Mouse (Mus musculus) lung, adult 2 months (tissue): ENCODE measurements around the gene Cldnd2. TPM values are rescaled to one million over a fixed set of nuclear protein-coding genes. Genes with fewer than 3 reads are reported as not detected.
"Not testable (repeated sequence)": the region's sequence is repeated elsewhere in the genome, so short reads cannot be mapped to it uniquely, and the experiment has no call there.

Source experiments
- DNase-seq: peaks from one replicate; pipeline ENCODE4 v3.0.0; 2022
- H3K4me1 ChIP-seq: fragments of 200-500 bp; 2 replicates; pipeline ENCODE4 v1.6.1; 2011; ENCODE audit warnings: low read length; ENCODE audit not compliant: control insufficient read depth, insufficient read depth
- H3K4me3 ChIP-seq: fragments of 200-500 bp; replicated peaks from 2 replicates; pipeline ENCODE3; 2011; ENCODE audit warnings: low read depth, mild to moderate bottlenecking, control low read depth, low read length; ENCODE audit errors: extremely low read depth
- CTCF ChIP-seq: fragments of 200-500 bp; IDR thresholded peaks from 2 replicates; pipeline ENCODE4 v1.5.1; 2011; ENCODE audit warnings: mild to moderate bottlenecking, low read length, control low read depth; ENCODE audit not compliant: insufficient read depth
- POLR2A ChIP-seq: fragments of 200-500 bp; IDR thresholded peaks from 2 replicates; pipeline ENCODE4 v1.6.1; 2011; ENCODE audit warnings: low read depth, mild to moderate bottlenecking, control low read depth, low read length, borderline replicate concordance; ENCODE audit errors: extremely low read depth
- WGBS: fragments of 180-500 bp; shearing (Covaris S2); methylation state at CpG from one replicate; pipeline ENCODE4 v1.1.7; 2018; 5-methylcytosine and 5-hydroxymethylcytosine counted together
- polyA plus RNA-seq: library from polyadenylated mRNA; depleted of rRNA; stranded (reverse); fragments of >200 nt; gene quantifications from 2 replicates; pipeline ENCODE4 v1.2.3, GENCODE M21; 2012; rRNA removed

Gene Cldnd2
- not detected in 2 replicates for polyA plus RNA-seq

- Histone ChIP-seq H3K4me1 (no peaks in the 10 kb centered on the region), H3K4me3 (no peak within 1 kb of the TSS)
- no peak for DNase-seq
- TF ChIP-seq POLR2A: no peak
- no peak for TF ChIP-seq CTCF
- 68% methylated on average over 6 of the region's 6 CpGs for WGBS
Measured at GRCm38 (mm10) chr7:43440482-43440881, at the start of gene Cldnd2. Gene Cldnd2 (plus strand): TSS chr7:43440782.

GRCm38 (mm10) chr7:43392349-43393121 lies 48.0 kb upstream of the Cldnd2 start:
- DNase-seq: no peak
- H3K4me1 ChIP-seq: no peaks in the 10 kb centered on the region
- TF ChIP-seq POLR2A: no peak
- TF ChIP-seq CTCF: no peak
- H3K4me3 ChIP-seq: no peak overlapping the region
- 61% methylated on average over 8 of the region's 8 CpGs for WGBS

- WGBS: 73% methylated on average over 2 of the region's 2 CpGs
- TF ChIP-seq POLR2A: no peak
- no peak overlapping the region for H3K4me3 ChIP-seq
Measured at GRCm38 (mm10) chr7:43399501-43399900, 41.1 kb upstream of the Cldnd2 start.

GRCm38 (mm10) chr7:43402718-43403117 lies 37.9 kb upstream of the Cldnd2 start:
- no peak for DNase-seq
- H3K4me1 ChIP-seq: no peaks in the 10 kb centered on the region
- 23% methylated on average over 2 of the region's 2 CpGs for WGBS

More at GRCm38 (mm10) chr7:43399501-43399900, 41.1 kb upstream of the Cldnd2 start:
- no peak for DNase-seq
- H3K4me1 ChIP-seq: no peaks in the 10 kb centered on the region

GRCm38 (mm10) chr7:43407573-43407972 lies 33.0 kb upstream of the Cldnd2 start:
- 62% methylated on average over 3 of the region's 3 CpGs for WGBS

More at GRCm38 (mm10) chr7:43402718-43403117, 37.9 kb upstream of the Cldnd2 start:
- no peak overlapping the region for H3K4me3 ChIP-seq
- TF ChIP-seq CTCF (no peak), POLR2A (no peak)

GRCm38 (mm10) chr7:43408131-43408553 lies 32.4 kb upstream of the Cldnd2 start, which contains the start of gene Siglecg:
Gene Siglecg (plus strand): TSS chr7:43408204.
- WGBS: 60% methylated on average over 4 of the region's 4 CpGs
- no peak for DNase-seq

More at GRCm38 (mm10) chr7:43407573-43407972, 33.0 kb upstream of the Cldnd2 start:
- no peak overlapping the region for H3K4me3 ChIP-seq
- TF ChIP-seq CTCF: no peak
- no peak for TF ChIP-seq POLR2A
- H3K4me1 ChIP-seq: no peaks in the 10 kb centered on the region
- no peak for DNase-seq

GRCm38 (mm10) chr7:43409084-43409483 lies 31.5 kb upstream of the Cldnd2 start:
- DNase-seq: no peak
- no peak overlapping the region for H3K4me3 ChIP-seq
- WGBS: 66% methylated on average over 3 of the region's 3 CpGs
- H3K4me1 ChIP-seq: no peaks in the 10 kb centered on the region
- no peak for TF ChIP-seq POLR2A
- no peak for TF ChIP-seq CTCF

More at GRCm38 (mm10) chr7:43408131-43408553, 32.4 kb upstream of the Cldnd2 start, which contains the start of gene Siglecg:
- H3K4me1 ChIP-seq: no peaks in the 10 kb centered on the region
- TF ChIP-seq CTCF: no peak
- no peak for TF ChIP-seq POLR2A
- H3K4me3 ChIP-seq: peak within 1 kb of the TSS; percentile 25

- H3K4me1 ChIP-seq, H3K4me3 ChIP-seq, DNase-seq: not testable (repeated sequence)
- WGBS: 39% methylated on average over 4 of the region's 4 CpGs
Measured at GRCm38 (mm10) chr7:43411724-43412123, 28.9 kb upstream of the Cldnd2 start.

- no peak overlapping the region for H3K4me3 ChIP-seq
- no peak for DNase-seq
- no peak for TF ChIP-seq CTCF
- TF ChIP-seq POLR2A: no peak
- no peaks in the 10 kb centered on the region for H3K4me1 ChIP-seq
- WGBS: 86% methylated on average over 10 of the region's 10 CpGs
Measured at GRCm38 (mm10) chr7:43417298-43417697, 23.3 kb upstream of the Cldnd2 start.
